Mouse (Mus musculus): ENCODE measurements at regions not wholly inside any gene's neighbourhood (a gene's known extent, or its start where the extent isn't known, plus 50 kb on each side); places are given as distances from the start of the nearest gene placed in this dataset.

GRCm38 (mm10) chr15:97620261-97620660 lies 85.4 kb downstream of the Rpap3 start:
- ATAC-seq (replicated peaks; ENCODE audit: low FRiP score) (no peak), DNase-seq (ENCODE audit: low spot score) (no peak)
- H3K4me2 ChIP-seq, result no peak overlapping the region
- no peak overlapping the region for H3K4me3 ChIP-seq (ENCODE audit: low read depth, low read length)
- H3K36me3 ChIP-seq (ENCODE audit: control insufficient read depth, insufficient read depth, low read length), result no peaks in the 10 kb centered on the region
- no peak overlapping the region for H3K27ac ChIP-seq (ENCODE audit: low read depth, low read length)
- H3K27me3 ChIP-seq (replicated peaks; ENCODE audit: control insufficient read depth, insufficient read depth, low read length), result no peaks in the 10 kb centered on the region
- no peaks in the 10 kb centered on the region for H3K4me1 ChIP-seq (replicated peaks; ENCODE audit: control insufficient read depth, insufficient read depth, low read length)
- whole genome bisulfite sequencing, result 52% methylated on average over 6 of the region's 6 CpGs
- H3K9ac ChIP-seq (ENCODE audit: low read depth, low read length), result no peak overlapping the region
- no peaks in the 10 kb centered on the region for H3K9me3 ChIP-seq (ENCODE audit: control insufficient read depth, low read length)

- no peak overlapping the region for H3K27ac ChIP-seq (ENCODE audit: low read depth, low read length)
- no peaks in the 10 kb centered on the region for H3K9me3 ChIP-seq (ENCODE audit: control insufficient read depth, low read length)
- no peak overlapping the region for H3K4me2 ChIP-seq
- no peak overlapping the region for H3K4me3 ChIP-seq (ENCODE audit: low read depth, low read length)
- H3K36me3 ChIP-seq (ENCODE audit: control insufficient read depth, insufficient read depth, low read length), result no peaks in the 10 kb centered on the region
- H3K4me1 ChIP-seq (replicated peaks; ENCODE audit: control insufficient read depth, insufficient read depth, low read length), result no peaks in the 10 kb centered on the region
- H3K27me3 ChIP-seq (replicated peaks; ENCODE audit: control insufficient read depth, insufficient read depth, low read length), result no peaks in the 10 kb centered on the region
- H3K9ac ChIP-seq (ENCODE audit: low read depth, low read length), result no peak overlapping the region
- ATAC-seq (replicated peaks; ENCODE audit: low FRiP score) (no peak), DNase-seq (ENCODE audit: low spot score) (no peak)
- whole genome bisulfite sequencing, result 72% methylated on average over 7 of the region's 7 CpGs
Measured at GRCm38 (mm10) chr15:97619764-97620163, 85.9 kb downstream of the Rpap3 start.

GRCm38 (mm10) chr15:97612325-97612724 lies 93.3 kb downstream of the Rpap3 start:
- DNase-seq (ENCODE audit: low spot score) (no peak), ATAC-seq (replicated peaks; ENCODE audit: low FRiP score) (no peak)
- Histone ChIP-seq H3K4me2 (no peak overlapping the region), H3K9ac (ENCODE audit: low read depth, low read length) (no peak overlapping the region), H3K4me1 (replicated peaks; ENCODE audit: control insufficient read depth, insufficient read depth, low read length) (no peaks in the 10 kb centered on the region), H3K4me3 (ENCODE audit: low read depth, low read length) (no peak overlapping the region), H3K27ac (ENCODE audit: low read depth, low read length) (no peak overlapping the region), H3K36me3 (ENCODE audit: control insufficient read depth, insufficient read depth, low read length) (no peaks in the 10 kb centered on the region), H3K9me3 (ENCODE audit: control insufficient read depth, low read length) (no peaks in the 10 kb centered on the region), H3K27me3 (replicated peaks; ENCODE audit: control insufficient read depth, insufficient read depth, low read length) (no peaks in the 10 kb centered on the region)
- 74% methylated on average over 2 of the region's 2 CpGs for WGBS

- Histone ChIP-seq H3K4me3 (ENCODE audit: low read depth, low read length) (no peak overlapping the region), H3K4me1 (replicated peaks; ENCODE audit: control insufficient read depth, insufficient read depth, low read length) (no peaks in the 10 kb centered on the region; the same call in 1 of the 2 replicates), H3K36me3 (ENCODE audit: control insufficient read depth, insufficient read depth, low read length) (no peaks in the 10 kb centered on the region), H3K27me3 (replicated peaks; ENCODE audit: control insufficient read depth, insufficient read depth, low read length) (no peaks in the 10 kb centered on the region; the same call in 1 of the 2 replicates), H3K4me2 (no peak overlapping the region), H3K9me3 (ENCODE audit: control insufficient read depth, low read length) (no peaks in the 10 kb centered on the region), H3K27ac (ENCODE audit: low read depth, low read length) (no peak overlapping the region), H3K9ac (ENCODE audit: low read depth, low read length) (no peak overlapping the region)
- WGBS, result 90% methylated on average over 4 of the region's 4 CpGs
- no peak for DNase-seq (ENCODE audit: low spot score)
- no peak for ATAC-seq (replicated peaks; ENCODE audit: low FRiP score)
Measured at GRCm38 (mm10) chr15:97610767-97611166, 94.9 kb downstream of the Rpap3 start.

GRCm38 (mm10) chr15:97609496-97609895 lies 96.1 kb downstream of the Rpap3 start:
- no peaks in the 10 kb centered on the region for H3K36me3 ChIP-seq (ENCODE audit: control insufficient read depth, insufficient read depth, low read length)
- no peaks in the 10 kb centered on the region; the same call in 1 of the 2 replicates for H3K27me3 ChIP-seq (replicated peaks; ENCODE audit: control insufficient read depth, insufficient read depth, low read length)
- 79% methylated on average over 7 of the region's 7 CpGs for WGBS
- no peak overlapping the region for H3K9ac ChIP-seq (ENCODE audit: low read depth, low read length)
- no peak overlapping the region for H3K4me2 ChIP-seq
- H3K4me1 ChIP-seq (replicated peaks; ENCODE audit: control insufficient read depth, insufficient read depth, low read length), result no peaks in the 10 kb centered on the region; the same call in 1 of the 2 replicates
- no peak for DNase-seq (ENCODE audit: low spot score)
- no peak for ATAC-seq (replicated peaks; ENCODE audit: low FRiP score)
- no peak overlapping the region for H3K4me3 ChIP-seq (ENCODE audit: low read depth, low read length)
- no peak overlapping the region for H3K27ac ChIP-seq (ENCODE audit: low read depth, low read length)
- H3K9me3 ChIP-seq (ENCODE audit: control insufficient read depth, low read length), result no peaks in the 10 kb centered on the region

GRCm38 (mm10) chr15:97608651-97609050 lies 97.0 kb downstream of the Rpap3 start:
- no peak overlapping the region for H3K9ac ChIP-seq (ENCODE audit: low read depth, low read length)
- no peak for DNase-seq (ENCODE audit: low spot score)
- no peak for ATAC-seq (replicated peaks; ENCODE audit: low FRiP score)
- H3K9me3 ChIP-seq (ENCODE audit: control insufficient read depth, low read length), result no peaks in the 10 kb centered on the region
- no peak overlapping the region for H3K27ac ChIP-seq (ENCODE audit: low read depth, low read length)
- H3K4me3 ChIP-seq (ENCODE audit: low read depth, low read length), result no peak overlapping the region
- H3K4me2 ChIP-seq, result no peak overlapping the region
- no peaks in the 10 kb centered on the region; the same call in 1 of the 2 replicates for H3K4me1 ChIP-seq (replicated peaks; ENCODE audit: control insufficient read depth, insufficient read depth, low read length)
- H3K36me3 ChIP-seq (ENCODE audit: control insufficient read depth, insufficient read depth, low read length), result no peaks in the 10 kb centered on the region
- WGBS, result 84% methylated on average over 7 of the region's 7 CpGs
- no peaks in the 10 kb centered on the region; the same call in 1 of the 2 replicates for H3K27me3 ChIP-seq (replicated peaks; ENCODE audit: control insufficient read depth, insufficient read depth, low read length)

- Histone ChIP-seq H3K4me1 (replicated peaks; ENCODE audit: control insufficient read depth, insufficient read depth, low read length) (no peaks in the 10 kb centered on the region; the same call in 1 of the 2 replicates), H3K27ac (ENCODE audit: low read depth, low read length) (no peak overlapping the region), H3K4me3 (ENCODE audit: low read depth, low read length) (no peak overlapping the region), H3K9me3 (ENCODE audit: control insufficient read depth, low read length) (no peaks in the 10 kb centered on the region), H3K27me3 (replicated peaks; ENCODE audit: control insufficient read depth, insufficient read depth, low read length) (no peaks in the 10 kb centered on the region; the same call in 1 of the 2 replicates), H3K36me3 (ENCODE audit: control insufficient read depth, insufficient read depth, low read length) (no peaks in the 10 kb centered on the region), H3K4me2 (no peak overlapping the region), H3K9ac (ENCODE audit: low read depth, low read length) (no peak overlapping the region)
- DNase-seq (ENCODE audit: low spot score) (no peak), ATAC-seq (replicated peaks; ENCODE audit: low FRiP score) (no peak)
- WGBS, result 78% methylated on average over 15 of the region's 15 CpGs
Measured at GRCm38 (mm10) chr15:97607617-97608206, 97.9 kb downstream of the Rpap3 start.

GRCm38 (mm10) chr15:97606630-97607381 lies 98.8 kb downstream of the Rpap3 start:
- Histone ChIP-seq H3K27me3 (replicated peaks; ENCODE audit: control insufficient read depth, insufficient read depth, low read length) (no peaks in the 10 kb centered on the region; the same call in 1 of the 2 replicates), H3K4me3 (ENCODE audit: low read depth, low read length) (peak overlapping the region; percentile 22; the same call in 1 of the 2 replicates), H3K27ac (ENCODE audit: low read depth, low read length) (no peak overlapping the region), H3K4me2 (peak overlapping the region; percentile 61), H3K9me3 (ENCODE audit: control insufficient read depth, low read length) (no peaks in the 10 kb centered on the region), H3K36me3 (ENCODE audit: control insufficient read depth, insufficient read depth, low read length) (no peaks in the 10 kb centered on the region), H3K4me1 (replicated peaks; ENCODE audit: control insufficient read depth, insufficient read depth, low read length) (no peaks in the 10 kb centered on the region; the same call in 1 of the 2 replicates), H3K9ac (ENCODE audit: low read depth, low read length) (no peak overlapping the region)
- WGBS, result 25% methylated on average over 25 of the region's 25 CpGs
- DNase-seq (ENCODE audit: low spot score), result no peak
- no peak for ATAC-seq (replicated peaks; ENCODE audit: low FRiP score)

All from liver, embryonic 11.5 days (tissue).